Mouse (Mus musculus) ES-Bruce4 (cell line): ENCODE results near the gene Ipo5. TPM values are rescaled to one million over a fixed set of nuclear protein-coding genes. Genes with fewer than 3 reads are reported as not detected.

Experiments used
- H3K27ac ChIP-seq: 2 replicates; pipeline ENCODE4 v1.5.1; 2012; ENCODE audit warnings: low read length, inconsistent platforms; ENCODE audit not compliant: insufficient read depth
- H3K27me3 ChIP-seq: 2 replicates; pipeline ENCODE4 v1.6.1; 2012; ENCODE audit warnings: mild to moderate bottlenecking, low read length, inconsistent platforms; ENCODE audit not compliant: control insufficient read depth, poor library complexity, insufficient read depth, severe bottlenecking
- H3K36me3 ChIP-seq: 2 replicates; pipeline ENCODE4 v1.6.1; 2012; ENCODE audit warnings: inconsistent platforms, mild to moderate bottlenecking, low read length, moderate library complexity; ENCODE audit not compliant: control insufficient read depth, poor library complexity, insufficient read depth, severe bottlenecking
- H3K4me1 ChIP-seq: one replicate; pipeline ENCODE4 v1.8.1; 2011; ENCODE audit warnings: low read length; ENCODE audit not compliant: control insufficient read depth, insufficient read depth
- H3K4me3 ChIP-seq: 2 replicates; pipeline ENCODE4 v1.5.1; 2011; ENCODE audit warnings: low read depth, mild to moderate bottlenecking, low read length
- H3K9ac ChIP-seq: 2 replicates; pipeline ENCODE4 v1.6.1; 2012; ENCODE audit warnings: low read depth, mild to moderate bottlenecking, inconsistent platforms; ENCODE audit not compliant: poor library complexity, severe bottlenecking
- H3K9me3 ChIP-seq: replicated peaks from 2 replicates; pipeline ENCODE4 v1.6.1; 2012; ENCODE audit warnings: mild to moderate bottlenecking, low read length, inconsistent platforms; ENCODE audit not compliant: control insufficient read depth, poor library complexity, insufficient read depth, severe bottlenecking
- CTCF ChIP-seq: IDR thresholded peaks from one replicate; pipeline ENCODE4 v1.8.1; 2011; ENCODE audit warnings: low read depth, low read length
- EP300 ChIP-seq: IDR thresholded peaks from 2 replicates; pipeline ENCODE4 v1.6.1; 2011; ENCODE audit warnings: low read depth, low read length; ENCODE audit not compliant: insufficient read depth
- POLR2A ChIP-seq: IDR thresholded peaks from one replicate; pipeline ENCODE4 v1.8.1; 2011; ENCODE audit warnings: low read length; ENCODE audit not compliant: insufficient read depth
- polyA plus RNA-seq: library from polyadenylated mRNA; stranded (reverse); fragments of >200 nt; gene quantifications from 2 replicates; pipeline ENCODE4 v1.2.4, GENCODE M21; 2011; ENCODE audit warnings: low read depth; ENCODE audit not compliant: missing spikeins, insufficient read depth, insufficient read length

The Ipo5 gene
- polyA plus RNA-seq, 1 experiment = 468 TPM

DNA sequence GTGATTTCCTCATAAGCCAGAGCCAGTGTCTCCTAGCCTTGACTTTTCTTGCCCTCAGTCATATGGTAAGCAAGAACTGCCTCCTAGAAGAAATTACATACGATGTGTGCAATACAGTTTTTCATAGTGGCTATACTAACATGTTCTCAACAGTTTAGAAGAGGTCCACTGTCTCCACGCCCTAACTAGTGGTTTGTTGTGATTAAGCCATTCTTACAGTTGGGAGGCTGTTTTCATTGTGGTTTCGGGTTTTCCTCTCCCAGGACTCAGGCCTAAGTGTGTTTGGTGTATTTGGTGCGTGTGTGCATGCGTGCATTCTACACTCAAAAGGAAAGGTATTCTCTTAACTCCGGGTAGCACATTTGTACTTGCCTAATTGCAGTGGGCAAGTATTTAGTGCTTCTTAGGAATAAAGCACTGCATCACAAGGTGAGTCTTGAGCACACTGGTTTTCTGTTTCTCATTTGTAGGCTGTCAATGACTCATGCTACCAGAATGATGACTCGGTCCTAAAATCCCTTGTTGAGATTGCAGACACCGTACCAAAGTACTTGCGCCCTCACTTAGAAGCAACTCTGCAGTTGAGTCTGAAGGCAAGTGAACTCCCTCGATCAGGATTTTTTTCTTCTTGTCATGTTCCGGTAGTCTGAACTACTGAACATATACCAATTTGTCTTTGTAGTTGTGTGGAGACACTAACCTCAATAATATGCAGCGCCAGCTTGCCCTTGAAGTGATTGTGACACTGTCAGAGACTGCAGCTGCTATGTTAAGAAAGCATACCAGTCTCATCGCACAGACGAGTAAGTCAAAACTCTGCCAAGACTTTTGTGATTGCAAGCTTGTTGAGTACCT is 14.9 kb downstream of the Ipo5 start:
- Histone ChIP-seq H3K27ac (no peak overlapping the region), H3K4me3 (no peak overlapping the region), H3K9ac (no peak overlapping the region), H3K27me3 (no peaks in the 10 kb centered on the region), H3K4me1 (no peaks in the 10 kb centered on the region), H3K36me3 (peaks cover 95% of the 10 kb centered on the region), H3K9me3 (no peaks in the 10 kb centered on the region)
- TF ChIP-seq EP300 (no peak), POLR2A (no peak), CTCF (no peak)

DNA sequence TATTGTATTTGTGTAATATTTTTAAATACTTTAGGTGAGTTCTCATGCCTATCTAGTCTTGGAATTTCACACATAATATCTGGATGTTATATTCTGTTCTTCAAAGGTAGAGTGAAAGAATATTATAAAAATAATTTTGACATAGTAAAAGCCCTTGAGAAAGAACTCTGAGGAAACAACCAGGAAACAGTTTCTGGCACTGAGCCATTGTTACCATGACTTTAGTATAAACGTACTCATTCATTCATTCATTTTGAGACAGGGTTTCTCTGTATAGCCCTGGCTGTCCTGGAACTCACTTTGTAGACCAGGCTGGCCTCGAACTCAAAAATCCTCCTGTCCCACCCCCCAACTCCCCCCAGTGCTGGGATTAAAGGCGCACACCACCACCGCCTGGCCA is 20.2 kb downstream of the Ipo5 start:
- Histone ChIP-seq H3K4me1 (no peaks in the 10 kb centered on the region), H3K4me3 (no peak overlapping the region), H3K9ac (no peak overlapping the region), H3K27me3 (no peaks in the 10 kb centered on the region), H3K9me3 (no peaks in the 10 kb centered on the region), H3K27ac (no peak overlapping the region), H3K36me3 (peaks cover 90% of the 10 kb centered on the region)
- TF ChIP-seq CTCF (no peak), POLR2A (no peak), EP300 (no peak)

DNA sequence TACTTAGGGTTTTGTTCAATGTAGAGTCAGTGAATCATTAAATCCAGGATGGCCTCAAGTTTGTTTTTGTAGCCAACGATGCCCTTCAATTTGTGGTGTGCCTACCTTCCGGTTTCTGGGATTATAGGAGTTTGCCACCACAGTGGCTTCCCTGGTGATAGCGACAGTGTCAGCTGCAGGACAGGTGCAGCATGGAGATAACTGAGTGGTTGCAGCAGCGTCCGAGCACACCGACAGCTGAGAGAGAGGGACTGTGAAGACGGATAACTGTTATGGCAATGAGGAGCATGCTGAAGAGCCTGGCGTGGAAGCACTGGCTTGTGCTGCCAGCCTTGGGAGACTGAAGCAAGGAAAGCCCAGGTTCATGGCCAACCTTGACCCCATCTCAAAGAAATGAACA is 22.6 kb downstream of the Ipo5 start:
- Histone ChIP-seq H3K9me3 (no peaks in the 10 kb centered on the region), H3K4me1 (no peaks in the 10 kb centered on the region), H3K27me3 (no peaks in the 10 kb centered on the region), H3K27ac (no peak overlapping the region), H3K4me3 (no peak overlapping the region), H3K36me3 (peaks cover 90% of the 10 kb centered on the region), H3K9ac (no peak overlapping the region)
- TF ChIP-seq POLR2A = no peak
- no peak for TF ChIP-seq EP300
- no peak for TF ChIP-seq CTCF

DNA sequence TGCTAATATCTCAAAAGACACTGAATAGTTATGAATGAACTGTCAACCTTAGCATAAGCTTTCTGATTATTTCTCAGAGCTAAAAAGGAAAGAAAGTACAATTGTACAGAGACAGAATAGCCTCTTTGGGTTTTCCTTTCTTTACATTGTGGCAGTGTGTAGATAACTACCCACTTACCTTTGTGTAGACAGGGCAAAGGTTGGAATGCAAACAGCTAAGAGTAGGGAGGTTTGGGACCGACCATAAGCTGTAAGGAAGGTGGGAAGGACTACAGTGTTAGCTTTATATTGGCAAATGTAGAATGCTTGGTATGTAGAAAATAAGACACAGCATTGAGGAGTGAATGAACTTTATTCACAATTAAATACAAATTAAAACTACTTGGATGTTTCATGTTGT is 26.1 kb downstream of the Ipo5 start:
- no peak overlapping the region for H3K4me3 ChIP-seq
- H3K27me3 ChIP-seq = no peaks in the 10 kb centered on the region
- no peak for TF ChIP-seq EP300
- no peak for TF ChIP-seq CTCF
- TF ChIP-seq POLR2A = no peak
- H3K27ac ChIP-seq = no peak overlapping the region
- no peak overlapping the region for H3K9ac ChIP-seq
- peaks cover 94% of the 10 kb centered on the region for H3K36me3 ChIP-seq
- H3K4me1 ChIP-seq = no peaks in the 10 kb centered on the region
- H3K9me3 ChIP-seq = no peaks in the 10 kb centered on the region

DNA sequence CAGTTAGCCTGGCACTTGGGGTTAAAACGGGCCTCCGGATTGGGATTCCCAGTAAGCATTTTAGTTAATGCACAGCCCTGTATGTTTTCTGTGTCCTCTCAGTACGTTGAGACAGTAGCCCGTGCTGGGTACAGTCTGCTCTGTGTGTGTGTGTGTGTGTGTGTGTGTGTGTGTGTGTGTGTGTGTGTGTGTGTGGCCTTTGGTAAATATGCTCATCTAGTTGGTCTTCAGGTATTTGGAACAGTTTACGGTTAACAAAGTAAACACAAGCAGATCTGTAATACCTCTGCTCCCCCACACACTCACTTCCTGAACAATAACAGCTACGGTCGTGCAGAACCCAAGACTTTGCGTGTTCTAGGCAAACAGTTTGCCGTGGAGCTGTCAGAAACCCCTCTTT is 31.8 kb downstream of the Ipo5 start:
- Histone ChIP-seq H3K9ac (no peak overlapping the region), H3K4me1 (no peaks in the 10 kb centered on the region), H3K27me3 (no peaks in the 10 kb centered on the region), H3K36me3 (peaks cover 88% of the 10 kb centered on the region), H3K27ac (no peak overlapping the region), H3K9me3 (no peaks in the 10 kb centered on the region), H3K4me3 (no peak overlapping the region)
- no peak for TF ChIP-seq POLR2A
- no peak for TF ChIP-seq EP300
- no peak for TF ChIP-seq CTCF

DNA sequence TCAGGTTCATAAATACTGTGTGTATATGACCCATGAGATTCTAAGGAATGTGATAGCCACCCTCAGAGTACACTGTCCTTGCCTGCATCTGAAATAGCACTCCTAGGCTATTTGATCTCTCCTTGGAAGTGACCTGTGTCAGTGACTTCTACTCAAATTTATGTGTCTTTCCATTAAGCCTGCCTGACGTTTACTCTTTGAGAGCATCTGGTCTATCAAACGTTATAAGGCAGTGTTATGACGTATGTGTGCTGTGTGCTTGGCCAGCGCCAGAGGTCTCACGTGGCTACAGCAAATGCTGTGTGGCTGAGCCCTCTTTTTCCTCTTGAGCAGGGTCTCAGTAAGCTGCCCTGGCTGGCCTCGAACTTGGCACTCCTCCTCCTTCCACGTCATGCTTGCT is 34.1 kb downstream of the Ipo5 start:
- H3K9me3 ChIP-seq = no peaks in the 10 kb centered on the region
- no peaks in the 10 kb centered on the region for H3K4me1 ChIP-seq
- H3K27ac ChIP-seq = no peak overlapping the region
- H3K4me3 ChIP-seq = no peak overlapping the region
- TF ChIP-seq EP300 (no peak), POLR2A (no peak), CTCF (no peak)
- no peak overlapping the region for H3K9ac ChIP-seq
- H3K27me3 ChIP-seq = no peaks in the 10 kb centered on the region
- H3K36me3 ChIP-seq = peaks cover 68% of the 10 kb centered on the region
